23 mouse cellular contexts compared by ENCODE assay signal in genomic region chr8:125522151-125522550, GRCm38 (mm10). TPM values are rescaled to one million over a fixed set of nuclear protein-coding genes. Genes with fewer than 3 reads are reported as not detected.
A peak's percentile ranks its signal among the peaks of the same experiment; 100 is the strongest.
DNase-seq lines count a peak whose midpoint lies in the region; ATAC-seq and TF ChIP-seq lines count a peak whose summit lies in the region.
"Had no signal": no experiment of that assay in that cellular context is flagged by ENCODE, and none has a peak within 500 bp of the region (broad histone marks: within the 10 kb centered on the region; RNA-seq: fewer than 3 reads in every experiment).

No protein-coding gene starts in this region.

- no peak overlapping the region for H3K4me2 ChIP-seq in heart, embryonic 14.5 days (ENCODE audit: low read length)
- H3K4me2 ChIP-seq in lung, embryonic 14.5 days: no peak overlapping the region
- no peak overlapping the region for H3K4me2 ChIP-seq in liver, embryonic 12.5 days
- H3K4me2 ChIP-seq: embryonic facial prominence, embryonic 15.5 days; heart, embryonic 15.5 days; limb, embryonic 15.5 days; midbrain, embryonic 15.5 days had no signal

- H3K36me3 ChIP-seq in heart, embryonic 14.5 days (ENCODE audit: control insufficient read depth, insufficient read depth, low read length): peaks cover 14% of the 10 kb centered on the region; the same call in 1 of the 2 replicates
- no peaks in the 10 kb centered on the region; the same call in 1 of the 2 replicates for H3K36me3 ChIP-seq in lung, embryonic 14.5 days (ENCODE audit: insufficient read depth)
- no peaks in the 10 kb centered on the region for H3K36me3 ChIP-seq in liver, embryonic 12.5 days
- H3K36me3 ChIP-seq: embryonic facial prominence, embryonic 15.5 days; heart, embryonic 15.5 days; limb, embryonic 15.5 days; midbrain, embryonic 15.5 days had no signal

- no peak overlapping the region for H3K4me3 ChIP-seq in heart, embryonic 14.5 days (ENCODE audit: control insufficient read depth in 1 of 2, insufficient read depth in 1 of 2, low read depth in 1 of 2, low read length in 2 of 2)
- no peak overlapping the region for H3K4me3 ChIP-seq in lung, embryonic 14.5 days (ENCODE audit: low read depth, low read length)
- H3K4me3 ChIP-seq in liver, embryonic 12.5 days: no peak overlapping the region
- H3K4me3 ChIP-seq: embryonic facial prominence, embryonic 15.5 days; gastrocnemius, adult 2 months; heart, embryonic 15.5 days; limb, embryonic 15.5 days; midbrain, embryonic 15.5 days; myocyte had no signal

- no peaks in the 10 kb centered on the region for H3K27me3 ChIP-seq in heart, embryonic 14.5 days (ENCODE audit: control insufficient read depth, insufficient read depth, low read length)
- no peaks in the 10 kb centered on the region for H3K27me3 ChIP-seq in lung, embryonic 14.5 days (ENCODE audit: insufficient read depth, low read length)
- peaks cover 8% of the 10 kb centered on the region; the same call in 1 of the 2 replicates for H3K27me3 ChIP-seq in liver, embryonic 12.5 days (replicated peaks)
- H3K27me3 ChIP-seq: embryonic facial prominence, embryonic 15.5 days; heart, embryonic 15.5 days; limb, embryonic 15.5 days; midbrain, embryonic 15.5 days; Patski had no signal

- no peak for TF ChIP-seq CTCF in lung, embryonic 14.5 days (IDR thresholded peaks at IDR 0.05; ENCODE audit: low read depth)

- H3K27ac ChIP-seq in heart, embryonic 14.5 days (replicated peaks in 1 of 2; ENCODE audit: control insufficient read depth in 1 of 2, insufficient read depth in 1 of 2, low read depth in 2 of 2, low read length in 2 of 2): peak overlapping the region in 1 of 2 experiments; percentile 42; a peak in 1 of 4 replicates
- no peak overlapping the region for H3K27ac ChIP-seq in lung, embryonic 14.5 days (ENCODE audit: low read depth)
- H3K27ac ChIP-seq in liver, embryonic 12.5 days: no peak overlapping the region
- H3K27ac ChIP-seq: embryonic facial prominence, embryonic 15.5 days; gastrocnemius, adult 2 months; hindbrain, postnatal 0 days; limb, embryonic 15.5 days; macrophage; midbrain, embryonic 15.5 days; stomach, postnatal 0 days had no signal

- intact Hi-C loops in heart, postnatal 25 days (cut with DNase I): no loop called here

- H3K4me1 ChIP-seq in heart, embryonic 14.5 days (ENCODE audit: control insufficient read depth in 2 of 2, insufficient read depth in 2 of 2, low read length in 2 of 2): peaks cover 38 to 83% of the 10 kb centered on the region in 2 experiments
- H3K4me1 ChIP-seq in lung, embryonic 14.5 days (ENCODE audit: insufficient read depth): peaks cover 32% of the 10 kb centered on the region
- peaks cover 32% of the 10 kb centered on the region for H3K4me1 ChIP-seq in liver, embryonic 12.5 days

- no peaks in the 10 kb centered on the region for H3K9me3 ChIP-seq in heart, embryonic 14.5 days (ENCODE audit: control insufficient read depth, low read length)
- no peaks in the 10 kb centered on the region for H3K9me3 ChIP-seq in lung, embryonic 14.5 days (ENCODE audit: low read depth, low read length)
- no peaks in the 10 kb centered on the region for H3K9me3 ChIP-seq in liver, embryonic 12.5 days (replicated peaks)
- H3K9me3 ChIP-seq: embryonic facial prominence, embryonic 15.5 days; heart, embryonic 15.5 days; limb, embryonic 15.5 days; midbrain, embryonic 15.5 days had no signal

- peak overlapping the region; percentile 38; the same call in 1 of the 2 replicates for H3K9ac ChIP-seq in heart, embryonic 14.5 days (ENCODE audit: low read length)
- no peak overlapping the region for H3K9ac ChIP-seq in lung, embryonic 14.5 days
- no peak overlapping the region for H3K9ac ChIP-seq in liver, embryonic 12.5 days
- H3K9ac ChIP-seq: embryonic facial prominence, embryonic 15.5 days; heart, embryonic 15.5 days; limb, embryonic 15.5 days; midbrain, embryonic 15.5 days had no signal

- ATAC-seq in heart, embryonic 14.5 days (ENCODE audit: insufficient number of reproducible peaks, insufficient read depth, low FRiP score, low read depth): no peak
- no peak for ATAC-seq in lung, embryonic 14.5 days (ENCODE audit: insufficient read depth)
- no peak for ATAC-seq in liver, embryonic 12.5 days
- ATAC-seq: hindbrain, postnatal 0 days; midbrain, embryonic 15.5 days; Patski had no signal

- no peak for DNase-seq in heart, postnatal 25 days (ENCODE audit: low spot score)
- peak; percentile 57 for DNase-seq in lung, embryonic 14.5 days
- DNase-seq in lung, postnatal 25 days (ENCODE audit: low spot score): no peak
- DNase-seq in retina, postnatal 1 day: peak; percentile 55
- no peak for DNase-seq in retina, embryonic 14.5 days (ENCODE audit: low spot score)
- DNase-seq: adrenal gland, postnatal 10 days; cerebellum, adult 9-11 months; gastrocnemius, adult 2 months; kidney, adult 11 months; kidney, postnatal 10 days; right cerebral cortex, adult 18-20 months; thymus, postnatal 14 days had no signal

- WGBS in heart, embryonic 14.5 days: 33% methylated on average over 6 of the region's 6 CpGs
- WGBS in lung, embryonic 14.5 days: 22% methylated on average over 6 of the region's 6 CpGs
- whole genome bisulfite sequencing in liver, embryonic 12.5 days (ENCODE audit: insufficient replicate concordance): 49% methylated on average over 6 of the region's 6 CpGs

RNA-seq across cellular contexts. Expression of gene Sipa1l2, which starts 47.5 kb away (rescaled TPM):
- polyA plus RNA-seq in heart, embryonic 14.5 days (2014; fragmentation: Nextera tagmentation; extraction: Ambion mirVana): 17.8 and 18.0 TPM in 2 replicates
- total RNA-seq in heart, postnatal 25 days (2021): 10 to 100 TPM; 43.7 to 44.8 TPM
- 13.2 and 14.2 TPM in 2 replicates for polyA plus RNA-seq in lung, embryonic 14.5 days (2014; fragmentation: Nextera tagmentation; extraction: Ambion mirVana)
- 1.9 and 2.3 TPM in 2 replicates for polyA plus RNA-seq in liver, embryonic 12.5 days (2016; fragmentation: Nextera tagmentation; extraction: Ambion mirVana)

Comparison
In these comparisons a context has a peak if more than half of its experiments do, and no peak if none do; other contexts are left out.
1. DNase-seq: peak in lung, embryonic 14.5 days (single experiment) and retina, postnatal 1 day (single experiment); none in heart, postnatal 25 days (single experiment), lung, postnatal 25 days (single experiment) and retina, embryonic 14.5 days (single experiment).